Mouse (Mus musculus): ENCODE measurements around the gene Mtmr2. TPM values are rescaled to one million over a fixed set of nuclear protein-coding genes. Genes with fewer than 3 reads are reported as not detected.
"Not testable (repeated sequence)": the region's sequence is repeated elsewhere in the genome, so short reads cannot be mapped to it uniquely, and the experiment has no call there.

Mtmr2 gene
- polyA plus RNA-seq (2011; ENCODE audit: insufficient read length, low read depth, missing spikeins): 70.0 and 80.8 TPM in 2 replicates

- TF ChIP-seq CTCF (IDR thresholded peaks at IDR 0.05; ENCODE audit: borderline replicate concordance, insufficient read depth, low read length): no peak
- no peak for TF ChIP-seq POLR2A (IDR thresholded peaks at IDR 0.05; ENCODE audit: low read depth, low read length)
- peak within 1 kb of the TSS; percentile 97 for H3K4me3 ChIP-seq (ENCODE audit: insufficient read depth, low read length)
- peak within 1 kb of the TSS; percentile 78 for H3K27ac ChIP-seq (ENCODE audit: insufficient read depth, low read length)
- H3K4me1 ChIP-seq (ENCODE audit: control insufficient read depth, insufficient read depth, low read length): no peaks in the 10 kb centered on the region
Measured at GRCm38 (mm10) chr9:13748404-13748797, at the start of gene Mtmr2. Gene Mtmr2, plus strand, starts transcription at chr9:13748410.

DNA sequence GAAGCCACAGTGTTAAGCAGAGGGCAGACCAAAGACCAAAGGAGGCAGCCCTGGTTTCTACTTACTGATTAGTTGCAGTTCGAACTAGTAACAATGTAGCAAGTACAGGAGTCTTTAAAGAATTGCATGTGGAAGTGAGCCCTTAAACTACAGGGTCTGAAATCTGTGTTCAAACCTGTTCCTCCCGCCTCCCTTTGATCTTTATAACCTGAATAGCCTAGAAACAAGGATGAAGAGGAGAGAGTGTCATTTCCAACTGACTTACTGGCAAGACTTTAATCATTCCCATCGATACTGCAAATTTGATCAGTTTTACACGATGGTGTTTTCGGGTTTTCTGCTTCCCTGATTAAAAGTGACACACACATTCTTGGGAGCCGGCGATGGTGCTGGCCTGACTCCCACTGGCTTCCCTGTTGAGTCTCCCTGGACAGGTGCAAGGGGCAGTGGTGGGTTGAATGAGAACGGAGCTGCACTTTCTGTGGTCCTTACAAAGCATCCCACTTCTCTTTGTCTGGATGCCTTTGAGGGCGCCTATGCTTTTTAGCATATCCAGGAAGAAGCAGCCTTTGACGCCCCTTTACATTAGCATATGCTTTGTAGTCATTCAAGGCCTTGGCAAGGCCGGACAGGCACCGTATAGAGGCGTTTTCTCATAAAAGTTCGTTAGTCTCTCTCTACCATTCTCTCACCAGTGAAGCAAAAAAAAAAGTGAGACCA is 49.0 kb upstream of the Mtmr2 start:
- Histone ChIP-seq H3K27ac (ENCODE audit: insufficient read depth, low read length) (no peak overlapping the region), H3K4me1 (ENCODE audit: control insufficient read depth, insufficient read depth, low read length) (peaks cover 6% of the 10 kb centered on the region; the same call in 1 of the 2 replicates), H3K4me3 (ENCODE audit: insufficient read depth, low read length) (no peak overlapping the region)
- no peak for TF ChIP-seq CTCF (IDR thresholded peaks at IDR 0.05; ENCODE audit: borderline replicate concordance, insufficient read depth, low read length)
- no peak for TF ChIP-seq POLR2A (IDR thresholded peaks at IDR 0.05; ENCODE audit: low read depth, low read length)

GRCm38 (mm10) chr9:13699781-13700116 is 48.5 kb upstream of the Mtmr2 start:
- Histone ChIP-seq H3K4me1 (ENCODE audit: control insufficient read depth, insufficient read depth, low read length) (peaks cover 3% of the 10 kb centered on the region; the same call in 1 of the 2 replicates), H3K27ac (ENCODE audit: insufficient read depth, low read length) (no peak overlapping the region), H3K4me3 (ENCODE audit: insufficient read depth, low read length) (no peak overlapping the region)
- TF ChIP-seq POLR2A (IDR thresholded peaks at IDR 0.05; ENCODE audit: low read depth, low read length) (no peak), CTCF (IDR thresholded peaks at IDR 0.05; ENCODE audit: borderline replicate concordance, insufficient read depth, low read length) (no peak)

DNA sequence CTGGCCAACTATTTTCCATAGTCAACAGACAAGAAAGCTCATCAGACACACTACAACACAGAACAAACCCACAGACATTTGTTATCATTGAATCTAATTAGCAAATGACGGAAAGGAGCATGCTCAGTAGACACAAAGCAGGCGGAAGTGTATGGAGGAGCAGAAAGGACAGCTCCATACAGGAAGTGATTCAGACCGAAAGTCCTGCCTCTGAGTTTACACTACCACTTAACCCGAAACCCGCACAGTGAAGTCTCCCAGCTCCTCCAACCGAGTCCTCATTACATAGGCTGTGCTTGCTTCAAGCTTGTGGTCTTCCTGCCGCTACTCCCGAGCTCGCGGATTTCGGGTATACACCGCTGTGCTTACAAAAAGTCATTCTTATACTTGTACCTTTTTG is 46.4 kb upstream of the Mtmr2 start:
- Histone ChIP-seq H3K27ac (ENCODE audit: insufficient read depth, low read length) (no peak overlapping the region), H3K4me1 (ENCODE audit: control insufficient read depth, insufficient read depth, low read length) (peaks cover 3% of the 10 kb centered on the region; the same call in 1 of the 2 replicates), H3K4me3 (ENCODE audit: insufficient read depth, low read length) (no peak overlapping the region)
- TF ChIP-seq POLR2A (IDR thresholded peaks at IDR 0.05; ENCODE audit: low read depth, low read length): no peak
- no peak for TF ChIP-seq CTCF (IDR thresholded peaks at IDR 0.05; ENCODE audit: borderline replicate concordance, insufficient read depth, low read length)

DNA sequence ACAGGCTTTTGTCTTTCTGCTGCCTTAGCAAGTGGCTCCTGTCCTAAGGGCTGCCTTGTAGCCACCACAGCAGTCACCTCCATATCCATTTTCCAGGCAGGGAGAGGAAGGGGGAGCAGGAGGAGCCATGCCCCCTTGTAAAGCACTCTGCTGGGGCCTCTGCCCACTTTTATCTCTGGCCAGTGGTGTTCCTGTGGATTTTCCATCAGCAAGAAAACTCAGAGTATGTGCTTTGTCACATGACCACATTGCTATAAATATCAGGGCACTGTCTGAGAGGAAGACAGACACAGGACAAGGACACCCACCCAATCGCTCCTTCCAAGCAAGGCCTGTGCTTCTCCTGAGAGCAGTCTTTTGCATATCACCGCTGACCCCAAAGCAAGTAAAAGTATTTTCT is 45.1 kb upstream of the Mtmr2 start:
- TF ChIP-seq POLR2A (IDR thresholded peaks at IDR 0.05; ENCODE audit: low read depth, low read length) (no peak), CTCF (IDR thresholded peaks at IDR 0.05; ENCODE audit: borderline replicate concordance, insufficient read depth, low read length) (no peak)
- H3K4me1 ChIP-seq (ENCODE audit: control insufficient read depth, insufficient read depth, low read length): no peaks in the 10 kb centered on the region
- H3K27ac ChIP-seq (ENCODE audit: insufficient read depth, low read length): no peak overlapping the region
- no peak overlapping the region for H3K4me3 ChIP-seq (ENCODE audit: insufficient read depth, low read length)

- H3K4me1 ChIP-seq (ENCODE audit: control insufficient read depth, insufficient read depth, low read length): no peaks in the 10 kb centered on the region
- no peak overlapping the region for H3K4me3 ChIP-seq (ENCODE audit: insufficient read depth, low read length)
- no peak for TF ChIP-seq POLR2A (IDR thresholded peaks at IDR 0.05; ENCODE audit: low read depth, low read length)
- no peak for TF ChIP-seq CTCF (IDR thresholded peaks at IDR 0.05; ENCODE audit: borderline replicate concordance, insufficient read depth, low read length)
- no peak overlapping the region for H3K27ac ChIP-seq (ENCODE audit: insufficient read depth, low read length)
Measured at GRCm38 (mm10) chr9:13704917-13705316, 43.3 kb upstream of the Mtmr2 start.

DNA sequence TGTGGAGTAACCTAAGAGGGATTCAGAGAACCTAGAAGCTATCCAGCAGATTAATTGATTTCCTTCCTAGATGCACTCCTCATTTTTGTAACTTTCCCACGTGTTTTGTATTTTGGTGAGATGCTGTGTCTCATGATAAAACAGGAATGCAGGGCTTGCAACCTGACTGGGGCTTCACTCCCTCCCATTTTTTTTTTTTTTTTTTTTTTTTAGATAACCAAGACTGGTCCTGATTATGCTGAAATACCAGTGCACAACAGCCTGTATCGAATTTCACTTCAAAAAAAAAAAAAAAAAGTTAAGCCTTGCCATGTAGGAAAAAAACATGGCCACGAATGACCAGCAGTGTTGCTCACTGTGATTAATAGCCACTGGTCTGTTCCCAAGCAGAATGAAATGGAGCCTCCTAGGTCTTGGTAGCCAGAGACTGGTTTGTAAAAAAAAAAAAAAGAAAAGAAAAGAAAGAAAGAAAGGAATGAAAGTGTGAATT is 41.1 kb upstream of the Mtmr2 start:
- TF ChIP-seq POLR2A (IDR thresholded peaks at IDR 0.05; ENCODE audit: low read depth, low read length) (no peak), CTCF (IDR thresholded peaks at IDR 0.05; ENCODE audit: borderline replicate concordance, insufficient read depth, low read length) (no peak)
- no peak overlapping the region for H3K4me3 ChIP-seq (ENCODE audit: insufficient read depth, low read length)

DNA sequence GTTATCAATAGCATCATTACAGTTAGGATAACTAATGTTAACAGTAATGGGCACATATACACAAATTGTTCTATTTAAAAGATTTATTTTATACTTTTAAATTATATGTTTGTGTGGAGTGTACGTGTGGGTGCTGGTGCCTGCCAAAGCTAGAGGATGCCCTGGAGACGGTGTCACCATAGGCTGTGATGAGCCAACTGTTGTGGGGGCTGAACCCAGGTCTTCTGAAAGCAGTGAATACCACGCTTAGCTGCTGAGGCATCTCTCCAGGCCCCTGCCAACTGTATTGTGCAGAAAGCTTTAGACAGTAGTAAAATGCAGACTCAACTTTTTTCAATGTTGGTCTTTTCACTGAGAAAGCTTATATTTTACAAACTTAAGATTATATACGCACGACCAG is 38.8 kb upstream of the Mtmr2 start:
- no peaks in the 10 kb centered on the region for H3K4me1 ChIP-seq (ENCODE audit: control insufficient read depth, insufficient read depth, low read length)
- H3K4me3 ChIP-seq (ENCODE audit: insufficient read depth, low read length): no peak overlapping the region

More for the DNA sequence above, 41.1 kb upstream of the Mtmr2 start:
- Histone ChIP-seq H3K4me1 (ENCODE audit: control insufficient read depth, insufficient read depth, low read length) (no peaks in the 10 kb centered on the region), H3K27ac (ENCODE audit: insufficient read depth, low read length) (no peak overlapping the region)

GRCm38 (mm10) chr9:13715891-13716290 is 32.3 kb upstream of the Mtmr2 start:
- H3K4me1 ChIP-seq (ENCODE audit: control insufficient read depth, insufficient read depth, low read length); H3K27ac ChIP-seq (ENCODE audit: insufficient read depth, low read length); H3K4me3 ChIP-seq (ENCODE audit: insufficient read depth, low read length): not testable (repeated sequence)

More for the DNA sequence above, 38.8 kb upstream of the Mtmr2 start:
- TF ChIP-seq CTCF (IDR thresholded peaks at IDR 0.05; ENCODE audit: borderline replicate concordance, insufficient read depth, low read length) (no peak), POLR2A (IDR thresholded peaks at IDR 0.05; ENCODE audit: low read depth, low read length) (no peak)
- H3K27ac ChIP-seq (ENCODE audit: insufficient read depth, low read length): no peak overlapping the region

DNA sequence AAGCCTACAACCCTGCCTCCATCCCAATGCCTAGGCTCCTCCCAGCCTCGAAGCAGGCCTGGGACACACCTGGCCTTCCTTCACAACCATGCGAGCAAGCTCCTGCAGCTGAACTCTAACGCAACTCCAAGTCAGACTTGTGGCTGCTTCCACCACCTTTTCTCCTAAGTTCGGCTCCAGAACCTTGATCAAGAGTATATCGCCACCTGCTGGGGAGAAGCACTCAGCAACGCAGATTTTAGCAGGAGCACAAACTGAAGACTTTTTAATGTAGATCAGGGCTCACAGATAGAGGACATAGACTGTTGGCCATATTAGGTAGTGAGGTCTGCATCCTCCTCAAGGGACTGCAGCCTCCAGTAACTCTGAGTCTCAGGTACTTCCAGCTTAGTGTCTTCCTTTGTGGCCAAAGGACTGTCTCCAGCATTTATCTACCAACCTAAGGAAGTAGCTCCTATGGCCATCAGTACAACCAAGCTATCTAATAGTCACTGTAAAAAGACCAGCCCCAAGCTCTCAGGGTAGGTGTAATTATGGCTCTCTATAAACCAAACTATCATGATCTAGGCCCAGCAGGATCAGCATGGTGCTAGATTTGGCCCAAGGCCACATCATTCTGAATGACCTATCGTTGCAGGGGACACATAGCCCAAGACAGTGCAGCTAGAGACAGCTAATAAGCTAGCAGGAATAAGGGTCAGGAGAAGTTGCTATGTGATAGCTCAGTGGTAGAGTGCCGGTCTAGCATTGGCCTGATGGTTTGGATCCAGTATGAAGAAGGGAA is 31.7 kb upstream of the Mtmr2 start:
- Histone ChIP-seq H3K27ac (ENCODE audit: insufficient read depth, low read length) (no peak overlapping the region), H3K4me3 (ENCODE audit: insufficient read depth, low read length) (no peak overlapping the region), H3K4me1 (ENCODE audit: control insufficient read depth, insufficient read depth, low read length) (no peaks in the 10 kb centered on the region)
- TF ChIP-seq CTCF (IDR thresholded peaks at IDR 0.05; ENCODE audit: borderline replicate concordance, insufficient read depth, low read length) (peak; percentile 39; the same call in 1 of the 2 replicates), POLR2A (IDR thresholded peaks at IDR 0.05; ENCODE audit: low read depth, low read length) (no peak)
